Mouse (Mus musculus): ENCODE data around the gene Ssh3. TPM values are rescaled to one million over a fixed set of nuclear protein-coding genes. Genes with fewer than 3 reads are reported as not detected.

The Ssh3 gene
- 1.7 TPM for polyA plus RNA-seq (2014; fragmentation: Illumina TruSeq; extraction: RNeasy Lipid Tissue Mini Kit (QIAGEN cat#74804); ENCODE audit: low read depth, low replicate concordance)

GRCm38 (mm10) chr19:4268566-4269361 lies at the start of gene Ssh3:
TSS of gene Ssh3 (minus strand) at chr19:4269180.

GRCm38 (mm10) chr19:4306190-4306577 lies 37.2 kb upstream of the Ssh3 start, which contains the start of gene Grk2:
TSS of gene Grk2 (minus strand) at chr19:4306222.

GRCm38 (mm10) chr19:4282898-4283553 lies 14.0 kb upstream of the Ssh3 start, which contains the start of gene Ankrd13d:
TSS of gene Ankrd13d (minus strand) at chr19:4283137.

GRCm38 (mm10) chr19:4231253-4232185 lies 37.5 kb downstream of the Ssh3 start, which contains the start of gene Pold4:
TSS of gene Pold4 (plus strand) at chr19:4231899.

GRCm38 (mm10) chr19:4214071-4214770 lies 54.8 kb downstream of the Ssh3 start, which contains the start of the genes Clcf1 and AC109138.7:
TSS of gene Clcf1 (plus strand) at chr19:4214238.
TSS of gene AC109138.7 (plus strand) at chr19:4214357.

Other genes starting within 250 kb of the Ssh3 start
- gene Gstp1, start 231.2 kb downstream of the Ssh3 start, polyA plus RNA-seq (2014; fragmentation: Illumina TruSeq; extraction: RNeasy Lipid Tissue Mini Kit (QIAGEN cat#74804); ENCODE audit: low read depth, low replicate concordance): 14.6 TPM
- gene Gstp2, start 223.2 kb downstream of the Ssh3 start, polyA plus RNA-seq (2014; fragmentation: Illumina TruSeq; extraction: RNeasy Lipid Tissue Mini Kit (QIAGEN cat#74804); ENCODE audit: low read depth, low replicate concordance): 10.1 TPM
- gene Gstp3, start 209.6 kb downstream of the Ssh3 start, polyA plus RNA-seq (2014; fragmentation: Illumina TruSeq; extraction: RNeasy Lipid Tissue Mini Kit (QIAGEN cat#74804); ENCODE audit: low read depth, low replicate concordance): not detected
- gene Cabp2, start 187.6 kb downstream of the Ssh3 start, polyA plus RNA-seq (2014; fragmentation: Illumina TruSeq; extraction: RNeasy Lipid Tissue Mini Kit (QIAGEN cat#74804); ENCODE audit: low read depth, low replicate concordance): not detected
- gene Cdk2ap2, start 172.0 kb downstream of the Ssh3 start, polyA plus RNA-seq (2014; fragmentation: Illumina TruSeq; extraction: RNeasy Lipid Tissue Mini Kit (QIAGEN cat#74804); ENCODE audit: low read depth, low replicate concordance): 0.73 TPM
- 0.20 TPM for gene Pitpnm1, start 169.2 kb downstream of the Ssh3 start, polyA plus RNA-seq (2014; fragmentation: Illumina TruSeq; extraction: RNeasy Lipid Tissue Mini Kit (QIAGEN cat#74804); ENCODE audit: low read depth, low replicate concordance)
- 1.3 TPM for gene Aip, start 143.3 kb downstream of the Ssh3 start, polyA plus RNA-seq (2014; fragmentation: Illumina TruSeq; extraction: RNeasy Lipid Tissue Mini Kit (QIAGEN cat#74804); ENCODE audit: low read depth, low replicate concordance)
- not detected for gene Gpr152, start 129.4 kb downstream of the Ssh3 start, polyA plus RNA-seq (2014; fragmentation: Illumina TruSeq; extraction: RNeasy Lipid Tissue Mini Kit (QIAGEN cat#74804); ENCODE audit: low read depth, low replicate concordance)
- not detected for gene Cabp4, start 125.1 kb downstream of the Ssh3 start, polyA plus RNA-seq (2014; fragmentation: Illumina TruSeq; extraction: RNeasy Lipid Tissue Mini Kit (QIAGEN cat#74804); ENCODE audit: low read depth, low replicate concordance)
- gene Coro1b, start 120.6 kb downstream of the Ssh3 start, polyA plus RNA-seq (2014; fragmentation: Illumina TruSeq; extraction: RNeasy Lipid Tissue Mini Kit (QIAGEN cat#74804); ENCODE audit: low read depth, low replicate concordance): 9.0 TPM
- 2.3 TPM for gene Ptprcap, start 115.6 kb downstream of the Ssh3 start, polyA plus RNA-seq (2014; fragmentation: Illumina TruSeq; extraction: RNeasy Lipid Tissue Mini Kit (QIAGEN cat#74804); ENCODE audit: low read depth, low replicate concordance)
- gene Rps6kb2, start 105.8 kb downstream of the Ssh3 start, polyA plus RNA-seq (2014; fragmentation: Illumina TruSeq; extraction: RNeasy Lipid Tissue Mini Kit (QIAGEN cat#74804); ENCODE audit: low read depth, low replicate concordance): 2.2 TPM
- gene Carns1, start 93.7 kb downstream of the Ssh3 start, polyA plus RNA-seq (2014; fragmentation: Illumina TruSeq; extraction: RNeasy Lipid Tissue Mini Kit (QIAGEN cat#74804); ENCODE audit: low read depth, low replicate concordance): 0.49 TPM
- not detected for gene Tbc1d10c, start 77.9 kb downstream of the Ssh3 start, polyA plus RNA-seq (2014; fragmentation: Illumina TruSeq; extraction: RNeasy Lipid Tissue Mini Kit (QIAGEN cat#74804); ENCODE audit: low read depth, low replicate concordance)
- gene Ppp1ca, start 77.1 kb downstream of the Ssh3 start, polyA plus RNA-seq (2014; fragmentation: Illumina TruSeq; extraction: RNeasy Lipid Tissue Mini Kit (QIAGEN cat#74804); ENCODE audit: low read depth, low replicate concordance): 97.3 TPM
- gene Rad9a, start 67.5 kb downstream of the Ssh3 start, polyA plus RNA-seq (2014; fragmentation: Illumina TruSeq; extraction: RNeasy Lipid Tissue Mini Kit (QIAGEN cat#74804); ENCODE audit: low read depth, low replicate concordance): 1.5 TPM
- gene Clcf1, start 54.9 kb downstream of the Ssh3 start, polyA plus RNA-seq (2014; fragmentation: Illumina TruSeq; extraction: RNeasy Lipid Tissue Mini Kit (QIAGEN cat#74804); ENCODE audit: low read depth, low replicate concordance): 0.16 TPM
- not detected for gene AC109138.7, start 54.8 kb downstream of the Ssh3 start, polyA plus RNA-seq (2014; fragmentation: Illumina TruSeq; extraction: RNeasy Lipid Tissue Mini Kit (QIAGEN cat#74804); ENCODE audit: low read depth, low replicate concordance)
- not detected for gene Pold4, start 37.3 kb downstream of the Ssh3 start, polyA plus RNA-seq (2014; fragmentation: Illumina TruSeq; extraction: RNeasy Lipid Tissue Mini Kit (QIAGEN cat#74804); ENCODE audit: low read depth, low replicate concordance)
- not detected for gene Ankrd13d, start 14.0 kb upstream of the Ssh3 start, polyA plus RNA-seq (2014; fragmentation: Illumina TruSeq; extraction: RNeasy Lipid Tissue Mini Kit (QIAGEN cat#74804); ENCODE audit: low read depth, low replicate concordance)
- 11.2 TPM for gene Grk2, start 37.0 kb upstream of the Ssh3 start, polyA plus RNA-seq (2014; fragmentation: Illumina TruSeq; extraction: RNeasy Lipid Tissue Mini Kit (QIAGEN cat#74804); ENCODE audit: low read depth, low replicate concordance)
- gene Kdm2a, start 129.1 kb upstream of the Ssh3 start, polyA plus RNA-seq (2014; fragmentation: Illumina TruSeq; extraction: RNeasy Lipid Tissue Mini Kit (QIAGEN cat#74804); ENCODE audit: low read depth, low replicate concordance): 50.5 TPM
- 3.3 TPM for gene Rhod, start 170.3 kb upstream of the Ssh3 start, polyA plus RNA-seq (2014; fragmentation: Illumina TruSeq; extraction: RNeasy Lipid Tissue Mini Kit (QIAGEN cat#74804); ENCODE audit: low read depth, low replicate concordance)
- gene Syt12, start 208.3 kb upstream of the Ssh3 start, polyA plus RNA-seq (2014; fragmentation: Illumina TruSeq; extraction: RNeasy Lipid Tissue Mini Kit (QIAGEN cat#74804); ENCODE audit: low read depth, low replicate concordance): 0.40 TPM
- 0.81 TPM for gene 2010003K11Rik, start 229.4 kb upstream of the Ssh3 start, polyA plus RNA-seq (2014; fragmentation: Illumina TruSeq; extraction: RNeasy Lipid Tissue Mini Kit (QIAGEN cat#74804); ENCODE audit: low read depth, low replicate concordance)
- 2.8 TPM for gene Pcx, start 241.3 kb upstream of the Ssh3 start, polyA plus RNA-seq (2014; fragmentation: Illumina TruSeq; extraction: RNeasy Lipid Tissue Mini Kit (QIAGEN cat#74804); ENCODE audit: low read depth, low replicate concordance)

All from kidney, adult 10 weeks (tissue).